ENCODE assay signal across 8 mouse cellular contexts in the genomic region with DNA sequence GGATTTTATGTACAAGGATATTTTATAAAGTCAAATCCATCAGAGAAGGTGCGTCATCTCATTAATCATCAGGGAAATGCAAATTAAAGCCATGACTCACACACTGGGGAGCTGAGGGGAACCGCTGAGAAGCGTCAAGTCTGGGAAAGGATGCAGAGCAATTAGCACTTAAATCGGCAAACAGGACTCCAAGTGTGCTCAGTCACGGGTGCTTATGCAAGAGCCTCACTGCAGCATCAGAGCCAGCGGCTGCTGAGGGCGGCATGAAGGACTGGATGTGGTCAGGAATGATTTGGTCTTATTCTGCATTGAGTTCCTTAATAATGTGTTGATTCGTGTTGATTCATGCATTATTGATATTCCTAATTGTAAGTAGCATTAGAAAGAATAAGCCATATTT.
A peak's percentile ranks its signal among the peaks of the same experiment; 100 is the strongest.
DNase-seq lines count a peak whose midpoint lies in the region; ATAC-seq and TF ChIP-seq lines count a peak whose summit lies in the region.

No protein-coding gene starts in this region.

- peak; percentile 92 for ATAC-seq in forebrain, embryonic 14.5 days
- 0 out of 2 replicates have a peak, but pooled peaks have one; percentile 38 for ATAC-seq in intestine, embryonic 16.5 days

- TF ChIP-seq POLR2A in brain, embryonic 14.5 days (IDR thresholded peaks at IDR 0.05; ENCODE audit: borderline replicate concordance, extremely low read depth, insufficient read depth, insufficient read length, poor library complexity, severe bottlenecking): no peak

- peak; percentile 18 to 33 for DNase-seq in heart, adult 18-20 months
- no peak for DNase-seq in heart, postnatal 4 days
- peak; percentile 95 for DNase-seq in brain, embryonic 14.5 days (ENCODE audit: low read depth)
- DNase-seq in forebrain, embryonic 14.5 days (ENCODE audit: low spot score): peak; percentile 90
- DNase-seq in midbrain, embryonic 10.5 days (ENCODE audit: low spot score): no peak
- DNase-seq in spleen, adult 18-20 months: no peak
- DNase-seq in urinary bladder, postnatal 25 days (ENCODE audit: low spot score): no peak

- peak overlapping the region; percentile 79 for H3K27ac ChIP-seq in forebrain, embryonic 14.5 days (ENCODE audit: low read depth, low read length)
- H3K27ac ChIP-seq in intestine, embryonic 16.5 days (ENCODE audit: low read length): no peak overlapping the region
- H3K27ac ChIP-seq in midbrain, embryonic 10.5 days (replicated peaks): peak overlapping the region; percentile 81

- H3K27me3 ChIP-seq in forebrain, embryonic 14.5 days (replicated peaks; ENCODE audit: control insufficient read depth, insufficient read depth, low read length): no peaks in the 10 kb centered on the region
- H3K27me3 ChIP-seq in intestine, embryonic 16.5 days (replicated peaks; ENCODE audit: control insufficient read depth, insufficient read depth, low read length): no peaks in the 10 kb centered on the region
- H3K27me3 ChIP-seq in midbrain, embryonic 10.5 days (ENCODE audit: low read depth, poor library complexity, severe bottlenecking): no peaks in the 10 kb centered on the region

- H3K9ac ChIP-seq in forebrain, embryonic 14.5 days (ENCODE audit: low read length): 0 out of 2 replicates have a peak overlapping the region, but pooled peaks have one; percentile 22
- no peak overlapping the region for H3K9ac ChIP-seq in intestine, embryonic 16.5 days (ENCODE audit: low read depth, low read length)

- no peaks in the 10 kb centered on the region for H3K9me3 ChIP-seq in forebrain, embryonic 14.5 days (replicated peaks; ENCODE audit: control insufficient read depth, low read length)
- no peaks in the 10 kb centered on the region for H3K9me3 ChIP-seq in intestine, embryonic 16.5 days (ENCODE audit: control insufficient read depth, low read length)
- no peaks in the 10 kb centered on the region for H3K9me3 ChIP-seq in midbrain, embryonic 10.5 days (replicated peaks)

- peak overlapping the region; percentile 35 for H3K4me2 ChIP-seq in forebrain, embryonic 14.5 days (ENCODE audit: low read length)
- peak overlapping the region; percentile 21 for H3K4me2 ChIP-seq in intestine, embryonic 16.5 days (ENCODE audit: low read depth, low read length)

- 0 out of 2 replicates have a peak overlapping the region, but pooled peaks have one; percentile 0 for H3K4me3 ChIP-seq in forebrain, embryonic 14.5 days (ENCODE audit: low read depth, low read length)
- H3K4me3 ChIP-seq in intestine, embryonic 16.5 days (ENCODE audit: low read length): no peak overlapping the region
- peak overlapping the region; percentile 39 for H3K4me3 ChIP-seq in midbrain, embryonic 10.5 days

- peaks cover 16% of the 10 kb centered on the region; the same call in 1 of the 2 replicates for H3K4me1 ChIP-seq in forebrain, embryonic 14.5 days (ENCODE audit: control insufficient read depth, insufficient read depth, low read length)
- peaks cover 12% of the 10 kb centered on the region for H3K4me1 ChIP-seq in intestine, embryonic 16.5 days (ENCODE audit: control insufficient read depth, insufficient read depth, low read length)
- peaks cover 23% of the 10 kb centered on the region for H3K4me1 ChIP-seq in midbrain, embryonic 10.5 days

- H3K36me3 ChIP-seq in forebrain, embryonic 14.5 days (ENCODE audit: control insufficient read depth, insufficient read depth, low read length): peaks cover 3% of the 10 kb centered on the region
- no peaks in the 10 kb centered on the region for H3K36me3 ChIP-seq in intestine, embryonic 16.5 days (ENCODE audit: control insufficient read depth, insufficient read depth, low read length)
- peaks cover 25% of the 10 kb centered on the region for H3K36me3 ChIP-seq in midbrain, embryonic 10.5 days

- TF ChIP-seq CTCF in brain, embryonic 14.5 days (IDR thresholded peaks at IDR 0.05; ENCODE audit: borderline replicate concordance, extremely low read depth, insufficient read depth, insufficient read length): no peak

- 2% methylated on average over 8 of the region's 8 CpGs for WGBS in forebrain, embryonic 14.5 days
- whole genome bisulfite sequencing in intestine, embryonic 16.5 days: 22% methylated on average over 8 of the region's 8 CpGs
- 10% methylated on average over 8 of the region's 8 CpGs for WGBS in midbrain, embryonic 10.5 days

Comparison
In these comparisons a context has a peak if more than half of its experiments do, and no peak if none do; other contexts are left out.
1. DNase-seq: peak in heart, adult 18-20 months (2 of 2), brain, embryonic 14.5 days (single experiment) and forebrain, embryonic 14.5 days (single experiment); none in heart, postnatal 4 days (single experiment), midbrain, embryonic 10.5 days (single experiment), spleen, adult 18-20 months (0 of 2) and urinary bladder, postnatal 25 days (single experiment).